Mouse (Mus musculus): ENCODE results near the gene Ncoa3.

Ncoa3 gene

GRCm38 (mm10) chr2:166035725-166036124 lies 43.3 kb downstream of the Ncoa3 start:
- peak; percentile 57 for DNase-seq (ENCODE audit: low spot score)

- no peak for DNase-seq (ENCODE audit: low spot score)
These were observed 47.2 kb downstream of the Ncoa3 start for GRCm38 (mm10) chr2:166039681-166040080.

- DNase-seq (ENCODE audit: low spot score) = no peak
These were observed 50.1 kb downstream of the Ncoa3 start for GRCm38 (mm10) chr2:166042542-166042941.

- DNase-seq (ENCODE audit: low spot score) = no peak
These were observed 52.6 kb downstream of the Ncoa3 start for GRCm38 (mm10) chr2:166045006-166045405.

GRCm38 (mm10) chr2:166045549-166046501 lies 53.4 kb downstream of the Ncoa3 start:
- no peak for DNase-seq (ENCODE audit: low spot score)

- DNase-seq (ENCODE audit: low spot score) = no peak
These were observed 55.5 kb downstream of the Ncoa3 start for GRCm38 (mm10) chr2:166047931-166048330.

GRCm38 (mm10) chr2:166048852-166049251 lies 56.4 kb downstream of the Ncoa3 start:
- no peak for DNase-seq (ENCODE audit: low spot score)

- DNase-seq (ENCODE audit: low spot score) = no peak
These were observed 59.0 kb downstream of the Ncoa3 start for GRCm38 (mm10) chr2:166051421-166051820.

- no peak for DNase-seq (ENCODE audit: low spot score)
These were observed 59.5 kb downstream of the Ncoa3 start for GRCm38 (mm10) chr2:166051966-166052365.

- no peak for DNase-seq (ENCODE audit: low spot score)
These were observed 61.6 kb downstream of the Ncoa3 start for GRCm38 (mm10) chr2:166054002-166054539.

GRCm38 (mm10) chr2:166059684-166060423 lies 67.4 kb downstream of the Ncoa3 start:
- no peak for DNase-seq (ENCODE audit: low spot score)

GRCm38 (mm10) chr2:166062008-166062407 lies 69.6 kb downstream of the Ncoa3 start:
- no peak for DNase-seq (ENCODE audit: low spot score)

GRCm38 (mm10) chr2:166062431-166062830 lies 70.0 kb downstream of the Ncoa3 start:
- no peak for DNase-seq (ENCODE audit: low spot score)

- DNase-seq (ENCODE audit: low spot score) = no peak
These were observed 74.0 kb downstream of the Ncoa3 start for GRCm38 (mm10) chr2:166066434-166066833.

GRCm38 (mm10) chr2:166068261-166068660 lies 75.8 kb downstream of the Ncoa3 start:
- no peak for DNase-seq (ENCODE audit: low spot score)

- no peak for DNase-seq (ENCODE audit: low spot score)
These were observed 76.7 kb downstream of the Ncoa3 start for GRCm38 (mm10) chr2:166069164-166069563.

GRCm38 (mm10) chr2:166069738-166070137 lies 77.3 kb downstream of the Ncoa3 start:
- DNase-seq (ENCODE audit: low spot score) = no peak

- no peak for DNase-seq (ENCODE audit: low spot score)
These were observed 79.0 kb downstream of the Ncoa3 start for GRCm38 (mm10) chr2:166071481-166071880.

GRCm38 (mm10) chr2:166071889-166072288 lies 79.5 kb downstream of the Ncoa3 start:
- no peak for DNase-seq (ENCODE audit: low spot score)

- no peak for DNase-seq (ENCODE audit: low spot score)
These were observed 80.6 kb downstream of the Ncoa3 start for GRCm38 (mm10) chr2:166073082-166073481.

- no peak for DNase-seq (ENCODE audit: low spot score)
These were observed 81.9 kb downstream of the Ncoa3 start for GRCm38 (mm10) chr2:166074322-166074721.

- DNase-seq (ENCODE audit: low spot score) = no peak
These were observed 84.9 kb downstream of the Ncoa3 start for GRCm38 (mm10) chr2:166077371-166077770.

- no peak for DNase-seq (ENCODE audit: low spot score)
These were observed 86.8 kb downstream of the Ncoa3 start for GRCm38 (mm10) chr2:166079231-166079630.

Measured in urinary bladder, postnatal 25 days (tissue).